Mouse (Mus musculus): ENCODE measurements around the gene Zfp429.

DNA sequence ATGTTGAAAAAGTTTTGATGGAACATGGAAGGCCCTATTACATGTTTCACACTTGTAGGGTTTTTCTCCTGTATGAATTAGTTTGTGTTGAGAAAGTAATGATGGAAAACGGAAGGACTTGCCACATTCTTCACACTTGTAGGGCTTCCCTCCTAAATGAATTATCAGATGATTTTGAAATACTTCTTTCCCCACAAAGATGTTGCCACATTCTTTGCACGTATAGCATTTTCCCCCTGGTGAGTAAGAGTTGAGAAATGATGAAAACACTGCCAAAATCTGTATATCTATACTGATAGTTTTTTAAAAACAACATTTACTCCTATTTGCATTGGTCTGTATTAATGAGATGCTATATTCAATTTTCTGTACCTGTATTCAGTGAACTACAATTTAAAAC, 56.2 kb downstream of the Zfp429 start:
- TF ChIP-seq CTCF (IDR thresholded peaks at IDR 0.05; ENCODE audit: low read depth, low read length) (no peak), POLR2A (IDR thresholded peaks at IDR 0.05; ENCODE audit: borderline replicate concordance, low read depth, low read length) (no peak)
